Mouse (Mus musculus) ES-E14 (cell line): ENCODE results near the gene Rnf167.

Experiments used
- CHD2 ChIP-seq: IDR thresholded peaks from 2 replicates; pipeline ENCODE4 v1.6.1; 2014; ENCODE audit warnings: mild to moderate bottlenecking, low read depth, low read length, inconsistent platforms
- HCFC1 ChIP-seq: IDR thresholded peaks from 2 replicates; pipeline ENCODE4 v1.6.1; 2012; ENCODE audit warnings: low read length, inconsistent platforms, borderline replicate concordance; ENCODE audit not compliant: insufficient read depth
- MAFK ChIP-seq: IDR thresholded peaks from 2 replicates; pipeline ENCODE4 v1.6.1; 2014; ENCODE audit warnings: mild to moderate bottlenecking, low read depth, low read length, inconsistent platforms; ENCODE audit not compliant: insufficient read depth
- ZNF384 ChIP-seq: IDR thresholded peaks from 2 replicates; pipeline ENCODE4 v1.6.1; 2012; ENCODE audit warnings: low read depth, low read length, inconsistent platforms

DNA sequence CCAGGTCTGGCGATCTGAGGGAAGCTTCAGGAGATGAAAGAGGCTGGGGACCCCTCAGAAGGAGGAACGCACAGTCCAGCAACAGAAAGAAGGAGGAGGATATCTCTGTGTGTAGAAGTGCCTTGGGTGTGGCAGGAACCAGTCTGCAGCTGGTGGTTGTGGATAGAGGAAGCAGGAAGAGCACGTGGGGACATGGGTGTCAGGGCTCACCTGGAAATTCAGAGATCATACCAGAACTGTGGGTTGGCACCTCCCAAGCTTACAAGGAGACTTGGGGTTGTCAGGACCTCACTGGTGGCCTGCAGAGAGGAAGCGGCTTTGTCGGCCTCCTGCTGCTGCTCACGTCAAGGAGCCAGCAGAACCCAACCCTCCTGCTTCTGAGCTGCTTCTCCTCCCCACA is 49.7 kb upstream of the Rnf167 start:
- TF ChIP-seq ZNF384 (no peak), MAFK (no peak), CHD2 (no peak), HCFC1 (no peak)
